Mouse (Mus musculus) intestine, embryonic 14.5 days (tissue): ENCODE data around the gene Cxcr1. TPM values are rescaled to one million over a fixed set of nuclear protein-coding genes. Genes with fewer than 3 reads are reported as not detected.
A peak's percentile ranks its signal among the peaks of the same experiment; 100 is the strongest.

ENCODE experiments used
- ATAC-seq: fragments of 200-750 bp; cut with Nextera tagmentation; replicated peaks from 2 replicates; pipeline ENCODE4 v1.8.0; 2017; ENCODE audit warnings: low read depth, moderate number of reproducible peaks, moderate TSS enrichment, moderate library complexity; ENCODE audit not compliant: low FRiP score, low TSS enrichment
- DNase-seq: peaks from one replicate; pipeline ENCODE4 v3.0.0-alpha.2; 2018; ENCODE audit warnings: low spot score
- H3K27ac ChIP-seq: fragments of 300-500 bp; sonication (generic); 2 replicates; pipeline ENCODE4 v1.5.1; 2014; ENCODE audit warnings: low read depth, mild to moderate bottlenecking, control low read depth
- H3K27me3 ChIP-seq: fragments of 300-500 bp; sonication (generic); replicated peaks from 2 replicates; pipeline ENCODE4 v1.6.1; 2014; ENCODE audit warnings: low read length, control low read depth; ENCODE audit not compliant: control insufficient read depth, insufficient read depth
- H3K36me3 ChIP-seq: fragments of 300-500 bp; sonication (generic); 2 replicates; pipeline ENCODE4 v1.6.1; 2014; ENCODE audit warnings: low read length, control low read depth; ENCODE audit not compliant: control insufficient read depth, insufficient read depth
- H3K4me1 ChIP-seq: fragments of 300-500 bp; sonication (generic); replicated peaks from 2 replicates; pipeline ENCODE4 v1.6.1; 2014; ENCODE audit warnings: low read length, control low read depth, mixed read lengths; ENCODE audit not compliant: control insufficient read depth, insufficient read depth
- H3K4me2 ChIP-seq: fragments of 300-500 bp; sonication (generic); 2 replicates; pipeline ENCODE4 v1.6.1; 2014; ENCODE audit warnings: low read length
- H3K4me3 ChIP-seq: fragments of 300-500 bp; sonication (generic); 2 replicates; pipeline ENCODE4 v1.5.1; 2014; ENCODE audit warnings: low read depth, low read length, control low read depth, mixed read lengths
- H3K9ac ChIP-seq: fragments of 300-500 bp; sonication (generic); 2 replicates; pipeline ENCODE4 v1.6.1; 2014; ENCODE audit warnings: mild to moderate bottlenecking, low read length
- H3K9me3 ChIP-seq: fragments of 300-500 bp; sonication (generic); 2 replicates; pipeline ENCODE4 v1.6.1; 2016; ENCODE audit warnings: low read length, control low read depth; ENCODE audit not compliant: control insufficient read depth
- WGBS: fragments of 180-500 bp; shearing (Covaris S2); extraction: QIAGEN DNeasy Blood & Tissue Kit; methylation state at CpG from one replicate; pipeline ENCODE4 v1.1.7; 2014; 5-methylcytosine and 5-hydroxymethylcytosine counted together
- polyA plus RNA-seq: library from polyadenylated mRNA; unstranded; fragments of >200 nt; fragmentation: Nextera tagmentation; extraction: Ambion mirVana; gene quantifications from 2 replicates; pipeline ENCODE4 v1.2.1, GENCODE M21; 2014

The Cxcr1 gene
- polyA plus RNA-seq, 1 experiment from 2014 or later = not detected

- ATAC-seq = peak; percentile 92
- DNase-seq = peak; percentile 97
- Histone ChIP-seq H3K9ac (peak within 1 kb of the TSS; percentile 95), H3K4me3 (peak within 1 kb of the TSS; percentile 99), H3K4me2 (peak within 1 kb of the TSS; percentile 74), H3K27ac (peak within 1 kb of the TSS; percentile 91), H3K27me3 (no peaks in the 10 kb centered on the region), H3K4me1 (peaks cover 36% of the 10 kb centered on the region), H3K36me3 (no peaks in the 10 kb centered on the region), H3K9me3 (no peaks in the 10 kb centered on the region)
- 1% methylated on average over 47 of the region's 55 CpGs for WGBS
Observed at GRCm38 (mm10) chr1:74235938-74236589, 41.6 kb upstream of the Cxcr1 start, which contains the start of gene Arpc2. Gene Arpc2, plus strand, starts transcription at chr1:74236084.

- Histone ChIP-seq H3K36me3 (no peaks in the 10 kb centered on the region), H3K27ac (no peak overlapping the region), H3K4me3 (no peak overlapping the region), H3K4me2 (no peak overlapping the region), H3K9me3 (no peaks in the 10 kb centered on the region), H3K4me1 (no peaks in the 10 kb centered on the region), H3K9ac (no peak overlapping the region), H3K27me3 (no peaks in the 10 kb centered on the region)
- ATAC-seq = no peak
- WGBS = 83% methylated on average over 1 of the region's 1 CpGs
- no peak for DNase-seq
Observed at GRCm38 (mm10) chr1:74230992-74231391, 36.6 kb upstream of the Cxcr1 start.

GRCm38 (mm10) chr1:74229942-74230341, 35.5 kb upstream of the Cxcr1 start:
- no peak overlapping the region for H3K4me2 ChIP-seq
- no peak overlapping the region for H3K27ac ChIP-seq
- H3K27me3 ChIP-seq = no peaks in the 10 kb centered on the region
- H3K9me3 ChIP-seq = no peaks in the 10 kb centered on the region
- H3K36me3 ChIP-seq = no peaks in the 10 kb centered on the region
- WGBS = 43% methylated on average over 2 of the region's 2 CpGs
- DNase-seq = no peak
- no peak overlapping the region for H3K4me3 ChIP-seq
- no peaks in the 10 kb centered on the region for H3K4me1 ChIP-seq
- H3K9ac ChIP-seq = no peak overlapping the region
- no peak for ATAC-seq

GRCm38 (mm10) chr1:74227317-74227716, 32.9 kb upstream of the Cxcr1 start:
- DNase-seq (no peak), ATAC-seq (no peak)
- H3K4me1 ChIP-seq = no peaks in the 10 kb centered on the region
- no peak overlapping the region for H3K4me3 ChIP-seq
- H3K9me3 ChIP-seq = no peaks in the 10 kb centered on the region
- H3K27me3 ChIP-seq = no peaks in the 10 kb centered on the region
- no peaks in the 10 kb centered on the region for H3K36me3 ChIP-seq
- WGBS = 75% methylated on average over 7 of the region's 7 CpGs
- H3K4me2 ChIP-seq = no peak overlapping the region
- no peak overlapping the region for H3K27ac ChIP-seq
- no peak overlapping the region for H3K9ac ChIP-seq

GRCm38 (mm10) chr1:74219922-74220321, 25.5 kb upstream of the Cxcr1 start:
- H3K27me3 ChIP-seq = no peaks in the 10 kb centered on the region
- H3K4me3 ChIP-seq = no peak overlapping the region
- 89% methylated on average over 7 of the region's 7 CpGs for WGBS
- H3K4me2 ChIP-seq = no peak overlapping the region
- ATAC-seq (no peak), DNase-seq (no peak)
- no peaks in the 10 kb centered on the region for H3K4me1 ChIP-seq
- no peak overlapping the region for H3K9ac ChIP-seq
- H3K9me3 ChIP-seq = no peaks in the 10 kb centered on the region
- H3K36me3 ChIP-seq = no peaks in the 10 kb centered on the region
- H3K27ac ChIP-seq = no peak overlapping the region

- 85% methylated on average over 8 of the region's 8 CpGs for WGBS
- no peak overlapping the region for H3K27ac ChIP-seq
- no peak overlapping the region for H3K9ac ChIP-seq
- no peak overlapping the region for H3K4me2 ChIP-seq
- H3K4me1 ChIP-seq = no peaks in the 10 kb centered on the region; the same call in 1 of the 2 replicates
- H3K4me3 ChIP-seq = no peak overlapping the region
- H3K36me3 ChIP-seq = no peaks in the 10 kb centered on the region
- no peaks in the 10 kb centered on the region for H3K27me3 ChIP-seq
- no peaks in the 10 kb centered on the region for H3K9me3 ChIP-seq
- DNase-seq (no peak), ATAC-seq (no peak)
Observed at GRCm38 (mm10) chr1:74208941-74209340, 14.5 kb upstream of the Cxcr1 start.

GRCm38 (mm10) chr1:74207906-74208305, 13.5 kb upstream of the Cxcr1 start:
- WGBS = 56% methylated on average over 9 of the region's 9 CpGs
- H3K36me3 ChIP-seq = no peaks in the 10 kb centered on the region
- no peaks in the 10 kb centered on the region for H3K9me3 ChIP-seq
- no peak overlapping the region for H3K27ac ChIP-seq
- no peak overlapping the region for H3K4me2 ChIP-seq
- no peaks in the 10 kb centered on the region; the same call in 1 of the 2 replicates for H3K4me1 ChIP-seq
- DNase-seq (no peak), ATAC-seq (no peak)
- H3K27me3 ChIP-seq = no peaks in the 10 kb centered on the region
- H3K9ac ChIP-seq = no peak overlapping the region
- H3K4me3 ChIP-seq = no peak overlapping the region

GRCm38 (mm10) chr1:74206642-74207041, 12.2 kb upstream of the Cxcr1 start:
- ATAC-seq = no peak
- no peak for DNase-seq
- WGBS = 89% methylated on average over 8 of the region's 8 CpGs

GRCm38 (mm10) chr1:74205881-74206280, 11.4 kb upstream of the Cxcr1 start:
- no peaks in the 10 kb centered on the region for H3K36me3 ChIP-seq
- peaks cover 4% of the 10 kb centered on the region for H3K4me1 ChIP-seq
- H3K9ac ChIP-seq = no peak overlapping the region
- no peak overlapping the region for H3K27ac ChIP-seq
- DNase-seq = peak; percentile 61
- ATAC-seq = no peak
- no peaks in the 10 kb centered on the region for H3K9me3 ChIP-seq
- H3K4me2 ChIP-seq = no peak overlapping the region
- 54% methylated on average over 7 of the region's 7 CpGs for WGBS
- no peak overlapping the region for H3K4me3 ChIP-seq
- H3K27me3 ChIP-seq = no peaks in the 10 kb centered on the region

More at GRCm38 (mm10) chr1:74206642-74207041, 12.2 kb upstream of the Cxcr1 start:
- Histone ChIP-seq H3K36me3 (no peaks in the 10 kb centered on the region), H3K4me1 (no peaks in the 10 kb centered on the region; the same call in 1 of the 2 replicates), H3K9me3 (no peaks in the 10 kb centered on the region), H3K9ac (no peak overlapping the region), H3K4me3 (no peak overlapping the region), H3K27ac (no peak overlapping the region), H3K4me2 (no peak overlapping the region), H3K27me3 (no peaks in the 10 kb centered on the region)
